Mouse (Mus musculus) hindbrain, embryonic 14.5 days (tissue): ENCODE data around the gene Cfdp1. TPM values are rescaled to one million over a fixed set of nuclear protein-coding genes. Genes with fewer than 3 reads are reported as not detected.
A peak's percentile ranks its signal among the peaks of the same experiment; 100 is the strongest.

Experiments used
- ATAC-seq: fragments of 200-750 bp; cut with Nextera tagmentation; 2 replicates; pipeline ENCODE4 v1.8.0; 2017; ENCODE audit warnings: moderate number of reproducible peaks, mild to moderate bottlenecking, moderate TSS enrichment, moderate library complexity; ENCODE audit not compliant: low FRiP score
- DNase-seq: peaks from one replicate; pipeline ENCODE4 v3.0.0-alpha.2; 2015; ENCODE audit warnings: low spot score
- H3K27ac ChIP-seq: fragments of 300-500 bp; sonication (generic); 2 replicates; pipeline ENCODE4 v1.5.1; 2014; ENCODE audit warnings: mild to moderate bottlenecking, moderate library complexity
- H3K27me3 ChIP-seq: fragments of 300-500 bp; sonication (generic); 2 replicates; pipeline ENCODE4 v1.6.1; 2014; ENCODE audit warnings: mild to moderate bottlenecking, low read length, mixed read lengths; ENCODE audit not compliant: control insufficient read depth, insufficient read depth
- H3K36me3 ChIP-seq: fragments of 300-500 bp; sonication (generic); replicated peaks from 2 replicates; pipeline ENCODE4 v1.6.1; 2014; ENCODE audit not compliant: control insufficient read depth, insufficient read depth
- H3K4me1 ChIP-seq: fragments of 300-500 bp; sonication (generic); replicated peaks from 2 replicates; pipeline ENCODE4 v1.6.1; 2014; ENCODE audit warnings: antibody characterized with exemption, low read length, mixed read lengths; ENCODE audit not compliant: control insufficient read depth, insufficient read depth
- H3K4me2 ChIP-seq: fragments of 300-500 bp; sonication (generic); replicated peaks from 2 replicates; pipeline ENCODE4 v1.6.1; 2014; ENCODE audit warnings: mild to moderate bottlenecking, moderate library complexity
- H3K4me3 ChIP-seq: fragments of 300-500 bp; sonication (generic); replicated peaks from 2 replicates; pipeline ENCODE4 v1.5.1; 2014; ENCODE audit warnings: mild to moderate bottlenecking, low read length
- H3K9ac ChIP-seq: fragments of 300-500 bp; sonication (generic); 2 replicates; pipeline ENCODE4 v1.6.1; 2014
- H3K9me3 ChIP-seq: fragments of 300-500 bp; sonication (generic); 2 replicates; pipeline ENCODE4 v1.6.1; 2016; ENCODE audit warnings: low read length; ENCODE audit not compliant: control insufficient read depth
- WGBS: fragments of 180-500 bp; shearing (Covaris S2); extraction: QIAGEN DNeasy Blood & Tissue Kit; methylation state at CpG from one replicate; pipeline ENCODE4 v1.1.7; 2014; 5-methylcytosine and 5-hydroxymethylcytosine counted together
- polyA plus RNA-seq: library from polyadenylated mRNA; unstranded; fragments of >200 nt; fragmentation: Nextera tagmentation; extraction: Ambion mirVana; gene quantifications from 2 replicates; pipeline ENCODE4 v1.2.1, GENCODE M21; 2014

Cfdp1 gene
- polyA plus RNA-seq, 1 experiment from 2014 or later = 155 TPM

GRCm38 (mm10) chr8:111735335-111735761 is 118.7 kb downstream of the Cfdp1 start:
- H3K4me2 ChIP-seq = no peak overlapping the region
- 61% methylated on average over 8 of the region's 8 CpGs for WGBS

GRCm38 (mm10) chr8:111734244-111734960 is 119.7 kb downstream of the Cfdp1 start:
- H3K4me3 ChIP-seq = no peak overlapping the region
- H3K9ac ChIP-seq = no peak overlapping the region
- H3K4me1 ChIP-seq = peaks cover 84% of the 10 kb centered on the region
- H3K36me3 ChIP-seq = no peaks in the 10 kb centered on the region
- no peaks in the 10 kb centered on the region for H3K9me3 ChIP-seq
- 0 out of 2 replicates have a peak overlapping the region, but pooled peaks have one; percentile 3 for H3K4me2 ChIP-seq
- WGBS = 54% methylated on average over 6 of the region's 6 CpGs
- ATAC-seq (no peak), DNase-seq (no peak)
- no peaks in the 10 kb centered on the region for H3K27me3 ChIP-seq
- peak overlapping the region; percentile 1 for H3K27ac ChIP-seq

More at GRCm38 (mm10) chr8:111735335-111735761, 118.7 kb downstream of the Cfdp1 start:
- H3K36me3 ChIP-seq = no peaks in the 10 kb centered on the region
- peak overlapping the region; percentile 11; the same call in 1 of the 2 replicates for H3K27ac ChIP-seq
- ATAC-seq = no peak
- H3K9ac ChIP-seq = no peak overlapping the region
- H3K9me3 ChIP-seq = no peaks in the 10 kb centered on the region
- no peak overlapping the region for H3K4me3 ChIP-seq
- no peak for DNase-seq
- peaks cover 84% of the 10 kb centered on the region for H3K4me1 ChIP-seq
- H3K27me3 ChIP-seq = no peaks in the 10 kb centered on the region

DNA sequence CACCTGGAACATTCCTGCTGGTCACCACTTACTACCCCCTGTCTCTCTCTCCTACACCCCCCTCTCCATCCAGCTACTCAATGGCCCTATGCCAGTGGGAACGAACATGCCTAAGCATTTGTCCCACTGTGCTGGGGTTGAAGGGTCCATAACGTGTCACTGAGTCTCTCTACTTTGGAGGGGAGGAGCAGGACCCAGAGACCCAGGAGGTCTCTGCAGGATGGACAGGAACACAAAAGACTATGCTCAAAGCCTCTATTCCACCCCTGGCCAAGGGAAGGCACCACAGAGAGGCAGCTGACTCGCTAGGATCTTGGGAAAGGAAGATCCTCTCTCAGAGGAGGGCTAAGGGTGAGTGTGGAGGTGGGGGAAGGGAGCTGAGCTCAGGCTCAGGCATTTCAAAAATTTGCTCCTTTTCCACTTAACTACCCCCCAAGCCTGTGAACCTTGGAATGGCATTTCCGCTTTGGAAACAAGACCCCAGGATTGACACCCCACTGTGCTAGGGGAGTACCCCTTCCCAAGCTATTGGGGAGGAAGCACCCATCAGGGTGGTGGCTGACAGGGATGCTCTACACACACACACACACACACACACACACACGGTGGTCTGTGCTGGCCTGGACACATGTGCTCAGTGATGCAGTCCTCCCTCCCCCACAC is 120.4 kb downstream of the Cfdp1 start:
- Histone ChIP-seq H3K9ac (no peak overlapping the region), H3K4me1 (peaks cover 82% of the 10 kb centered on the region), H3K9me3 (no peaks in the 10 kb centered on the region), H3K4me2 (no peak overlapping the region), H3K27me3 (no peaks in the 10 kb centered on the region), H3K4me3 (no peak overlapping the region), H3K27ac (peak overlapping the region; percentile 81), H3K36me3 (no peaks in the 10 kb centered on the region)
- 5% methylated on average over 5 of the region's 5 CpGs for WGBS
- DNase-seq (no peak), ATAC-seq (no peak)

GRCm38 (mm10) chr8:111732406-111733085 is 121.5 kb downstream of the Cfdp1 start:
- peak overlapping the region; percentile 81 for H3K27ac ChIP-seq
- peak; percentile 5; the same call in 1 of the 2 replicates for ATAC-seq

GRCm38 (mm10) chr8:111732004-111732403 is 122.1 kb downstream of the Cfdp1 start:
- peak overlapping the region; percentile 72 for H3K4me2 ChIP-seq
- H3K4me1 ChIP-seq = peaks cover 80% of the 10 kb centered on the region
- under 1% methylated on average over 40 of the region's 41 CpGs for WGBS

More at GRCm38 (mm10) chr8:111732406-111733085, 121.5 kb downstream of the Cfdp1 start:
- Histone ChIP-seq H3K27me3 (no peaks in the 10 kb centered on the region), H3K4me3 (peak overlapping the region; percentile 71), H3K36me3 (no peaks in the 10 kb centered on the region), H3K9me3 (no peaks in the 10 kb centered on the region), H3K4me1 (peaks cover 84% of the 10 kb centered on the region), H3K4me2 (peak overlapping the region; percentile 72), H3K9ac (peak overlapping the region; percentile 83)
- no peak for DNase-seq
- WGBS = 25% methylated on average over 10 of the region's 10 CpGs

GRCm38 (mm10) chr8:111731231-111731977 is 122.7 kb downstream of the Cfdp1 start:
- H3K27me3 ChIP-seq = no peaks in the 10 kb centered on the region
- under 1% methylated on average over 39 of the region's 39 CpGs for WGBS
- peak overlapping the region; percentile 72 for H3K4me2 ChIP-seq
- H3K9me3 ChIP-seq = no peaks in the 10 kb centered on the region
- DNase-seq = no peak
- H3K4me1 ChIP-seq = peaks cover 80% of the 10 kb centered on the region
- H3K27ac ChIP-seq = peak overlapping the region; percentile 81
- H3K36me3 ChIP-seq = no peaks in the 10 kb centered on the region
- peak; percentile 34 for ATAC-seq
- H3K4me3 ChIP-seq = peak overlapping the region; percentile 71
- peak overlapping the region; percentile 83 for H3K9ac ChIP-seq

More at GRCm38 (mm10) chr8:111732004-111732403, 122.1 kb downstream of the Cfdp1 start:
- peak; percentile 93 for ATAC-seq
- Histone ChIP-seq H3K4me3 (peak overlapping the region; percentile 71), H3K9ac (peak overlapping the region; percentile 83), H3K27me3 (no peaks in the 10 kb centered on the region), H3K27ac (peak overlapping the region; percentile 81), H3K36me3 (no peaks in the 10 kb centered on the region), H3K9me3 (no peaks in the 10 kb centered on the region)
- peak; percentile 92 for DNase-seq

DNA sequence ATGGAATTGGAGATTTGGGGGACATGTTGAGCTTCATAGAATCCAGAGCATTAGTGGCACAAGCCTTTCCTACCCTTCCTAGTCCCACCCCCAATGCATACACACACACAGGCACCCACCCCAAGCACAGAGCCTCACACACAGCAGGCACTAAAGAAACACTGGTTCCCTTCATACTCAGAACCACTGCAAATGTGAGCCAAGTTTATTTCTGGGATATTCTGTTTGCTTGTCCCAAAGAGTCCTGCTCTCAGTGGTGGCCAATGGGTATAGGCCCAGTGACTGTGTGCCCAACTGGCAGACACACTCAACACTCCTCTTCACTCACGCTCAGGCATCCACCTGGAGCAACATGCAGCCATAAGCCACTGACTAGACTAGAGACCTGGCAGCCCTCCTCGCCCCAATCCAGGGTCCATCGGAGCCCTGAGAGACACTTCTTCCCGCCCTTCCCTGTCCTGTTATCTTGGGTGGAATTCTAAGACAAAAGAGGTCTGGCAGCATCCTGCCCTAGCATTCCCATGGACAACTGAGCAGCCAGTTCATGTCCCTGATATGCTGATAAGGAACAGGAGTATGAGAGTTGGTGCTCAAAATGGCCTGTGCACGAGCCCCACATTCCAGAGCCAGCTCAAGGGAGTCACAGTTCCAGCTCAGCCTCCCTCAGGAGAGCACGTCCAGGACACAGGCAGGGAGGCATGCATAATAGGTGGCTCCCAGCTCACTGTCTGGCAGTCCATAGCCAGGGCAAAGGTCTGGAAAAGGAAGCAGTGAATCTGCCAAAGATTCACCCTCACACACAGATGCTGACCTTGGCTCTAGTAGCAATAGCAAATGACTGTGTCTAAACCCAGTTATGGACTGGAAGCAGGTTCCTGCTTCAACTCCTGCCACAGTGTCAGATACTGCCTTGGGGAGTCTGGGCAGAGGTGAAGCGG is 124.6 kb downstream of the Cfdp1 start:
- 64% methylated on average over 7 of the region's 7 CpGs for WGBS
- H3K4me2 ChIP-seq = no peak overlapping the region
- H3K27ac ChIP-seq = no peak overlapping the region
- no peak overlapping the region for H3K9ac ChIP-seq
- H3K4me1 ChIP-seq = peaks cover 69% of the 10 kb centered on the region
- no peak overlapping the region for H3K4me3 ChIP-seq
- no peak for ATAC-seq
- DNase-seq = no peak
- no peaks in the 10 kb centered on the region for H3K36me3 ChIP-seq
- H3K9me3 ChIP-seq = no peaks in the 10 kb centered on the region
- no peaks in the 10 kb centered on the region for H3K27me3 ChIP-seq

DNA sequence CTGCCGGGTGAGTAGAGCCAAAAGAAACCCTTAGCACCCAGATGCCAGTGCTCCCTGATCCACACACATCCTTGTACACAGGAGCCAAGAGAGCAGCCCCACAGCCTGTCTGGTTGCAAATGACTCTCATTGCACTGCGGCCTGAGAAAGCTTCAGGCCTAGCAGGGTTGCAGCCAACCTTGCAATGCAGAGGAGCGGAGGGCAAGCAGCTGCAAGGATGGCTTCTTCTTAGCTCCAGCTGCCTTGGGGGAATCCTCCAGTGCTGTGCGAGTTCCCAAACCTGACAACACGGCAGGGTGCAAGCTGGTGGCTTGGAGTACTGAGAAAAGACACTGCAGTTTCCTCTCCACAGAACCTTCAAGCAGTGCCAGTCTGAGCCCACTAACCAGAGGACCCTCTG is 125.6 kb downstream of the Cfdp1 start:
- ATAC-seq (no peak), DNase-seq (no peak)
- H3K36me3 ChIP-seq = no peaks in the 10 kb centered on the region
- WGBS = 73% methylated on average over 5 of the region's 5 CpGs
- no peak overlapping the region for H3K4me3 ChIP-seq
- H3K4me1 ChIP-seq = peaks cover 59% of the 10 kb centered on the region
- no peak overlapping the region for H3K27ac ChIP-seq
- no peak overlapping the region for H3K4me2 ChIP-seq
- H3K9me3 ChIP-seq = no peaks in the 10 kb centered on the region
- 0 out of 2 replicates have a peak overlapping the region, but pooled peaks have one; percentile 11 for H3K9ac ChIP-seq
- no peaks in the 10 kb centered on the region for H3K27me3 ChIP-seq
